Mouse (Mus musculus) regulatory T cell (primary cell): ENCODE results near the gene Iqcb1.
"Not testable (repeated sequence)": the region's sequence is repeated elsewhere in the genome, so short reads cannot be mapped to it uniquely, and the experiment has no call there.

Experiments
- in situ Hi-C: fragments of 300-600 bp; cut with MboI, MseI; formaldehyde crosslinking; loops from one replicate; pipeline ENCODE4 v1.15.1; 2025; ENCODE audit warnings: high pct_unique_total_duplicates

Iqcb1 gene

DNA sequence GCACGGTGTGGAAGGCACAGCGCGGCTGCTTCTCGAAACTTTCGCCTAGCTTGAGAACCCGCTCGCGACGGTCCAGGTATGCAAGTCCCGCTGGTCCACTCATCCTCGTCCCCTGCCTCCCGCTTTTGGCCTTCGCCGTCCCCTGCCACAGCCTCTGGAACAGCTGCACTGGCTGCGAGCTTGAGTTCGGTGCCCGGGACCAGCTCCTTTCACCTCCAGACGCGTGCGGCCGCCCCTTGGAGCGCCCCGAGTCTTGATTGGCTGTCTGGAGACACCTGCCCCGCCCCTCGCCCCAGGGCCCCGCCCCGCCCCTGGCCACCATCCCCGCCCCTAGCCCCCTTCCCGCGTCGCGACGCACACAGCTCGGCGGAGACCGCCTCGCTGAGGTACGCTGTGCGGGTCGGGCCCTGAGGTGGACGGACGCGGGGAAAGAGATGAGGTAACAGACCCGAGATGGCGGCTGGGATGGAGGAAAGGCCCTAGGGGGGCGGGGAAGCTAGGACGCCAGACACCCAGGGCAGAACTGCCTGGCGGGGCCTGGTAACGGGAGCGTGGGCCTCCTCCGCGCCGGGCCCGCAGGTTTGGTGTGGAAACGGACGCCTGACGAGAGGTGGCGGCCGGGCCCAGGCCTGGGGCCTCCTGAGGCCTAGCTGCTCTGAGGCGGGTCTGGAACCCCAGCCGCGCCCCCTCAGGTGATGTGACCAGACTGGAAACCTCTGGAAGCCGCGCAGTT, at the start of gene Iqcb1:
Iqcb1 (plus strand) TSS at position 332 of the 733 bp plus-strand sequence.
- in situ Hi-C loops = no loop called here

- in situ Hi-C loops = no loop called here
Measured at GRCm38 (mm10) chr16:36784146-36784545, 44.0 kb upstream of the Iqcb1 start.

DNA sequence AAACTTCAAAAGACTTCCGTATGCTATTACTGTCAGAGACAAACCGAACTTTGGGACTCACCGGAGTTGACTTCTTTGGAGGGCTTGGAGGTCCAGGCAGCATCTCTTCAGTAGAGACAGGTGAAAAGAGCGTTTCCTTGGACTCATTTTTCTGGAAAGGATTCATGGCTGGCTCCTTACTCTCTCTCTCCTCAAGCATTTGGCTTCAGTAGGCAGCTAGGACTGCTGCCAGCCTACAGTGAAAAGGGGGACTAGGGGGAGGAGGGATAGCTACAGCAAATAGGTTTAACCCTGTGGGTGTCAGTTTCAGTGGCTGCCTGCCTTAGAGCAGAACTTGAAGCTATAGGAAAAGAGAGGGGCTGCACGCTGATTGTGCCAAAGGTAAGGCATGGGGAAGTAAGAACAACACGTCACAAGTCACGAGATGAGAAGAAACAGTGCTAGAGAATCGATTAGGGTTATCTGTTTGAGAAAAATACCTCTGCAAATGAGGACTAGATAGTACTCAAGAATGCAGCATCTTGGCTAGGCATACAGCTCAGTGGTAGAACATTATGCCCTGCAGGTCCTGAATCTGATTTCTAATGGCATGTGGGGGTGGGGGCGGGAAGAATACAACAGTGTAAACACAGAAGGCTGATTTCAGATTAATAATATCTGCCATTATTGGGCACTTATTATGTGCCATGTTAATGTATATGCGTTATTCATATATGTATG, 43.4 kb upstream of the Iqcb1 start, which contains the start of gene Slc15a2:
Slc15a2 (minus strand) TSS at position 369 of the 720 bp plus-strand sequence.
- in situ Hi-C loops = no loop called here

DNA sequence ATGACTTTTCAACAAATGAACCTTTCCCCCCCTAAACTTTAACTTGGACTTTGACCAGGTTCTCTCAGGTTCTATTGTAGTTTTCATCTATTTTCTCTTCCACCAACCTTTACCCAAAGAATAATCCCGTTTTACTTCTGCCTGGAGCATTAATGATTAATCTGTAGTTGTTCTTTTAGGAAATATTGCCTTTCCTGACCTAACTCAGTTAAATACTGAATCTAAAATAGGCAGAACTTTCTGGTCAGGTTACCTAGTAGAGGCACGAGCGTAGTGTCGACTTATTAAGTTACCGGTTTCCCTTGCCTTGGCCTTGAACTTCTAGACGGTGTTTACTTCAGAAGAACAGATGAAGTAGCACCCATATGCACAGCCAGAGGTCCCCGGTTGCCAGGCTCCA, 41.7 kb upstream of the Iqcb1 start:
- in situ Hi-C loops = no loop called here

- in situ Hi-C loops = no loop called here
Measured at GRCm38 (mm10) chr16:36790166-36790565, 38.0 kb upstream of the Iqcb1 start.

- in situ Hi-C loops = no loop called here
Measured at GRCm38 (mm10) chr16:36794976-36795375, 33.2 kb upstream of the Iqcb1 start.

DNA sequence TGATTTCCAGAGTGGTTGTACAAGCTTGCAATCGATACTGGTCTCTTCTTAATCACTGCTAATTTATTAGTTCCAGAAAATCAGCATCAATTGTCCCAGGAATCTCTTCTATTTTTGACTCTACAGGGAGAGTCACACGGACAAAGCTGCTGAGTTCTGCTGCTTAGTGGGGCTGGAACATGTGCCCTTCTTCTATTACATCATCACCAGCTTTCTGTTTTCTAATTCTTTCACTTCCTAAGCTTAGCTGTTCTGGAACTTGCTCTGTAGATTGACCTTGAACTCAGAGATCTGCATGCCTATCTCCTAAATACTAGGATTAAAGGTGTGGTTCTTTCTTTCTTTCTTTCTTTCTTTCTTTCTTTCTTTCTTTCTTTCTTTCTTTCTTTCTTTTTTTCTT, 29.9 kb upstream of the Iqcb1 start:
- in situ Hi-C loops = no loop called here

DNA sequence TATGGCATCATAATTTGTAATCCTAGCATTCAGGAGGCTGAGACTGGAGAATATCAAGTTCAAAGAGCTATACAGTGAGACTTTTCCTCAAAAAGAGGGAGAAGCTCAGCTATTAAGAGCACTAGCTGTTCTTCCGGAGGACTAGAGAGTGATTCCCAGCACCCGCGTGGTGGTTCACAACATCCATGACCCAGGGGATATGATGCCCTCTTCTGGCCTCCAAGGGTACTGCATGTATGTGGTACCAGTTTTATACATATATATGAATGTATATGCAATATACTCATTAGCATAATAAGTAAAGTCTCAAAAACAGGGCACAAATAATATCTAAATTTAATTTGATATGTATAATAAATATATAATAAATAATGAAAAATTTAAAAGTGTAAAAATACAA, 25.8 kb upstream of the Iqcb1 start:
- in situ Hi-C loops = no loop called here

GRCm38 (mm10) chr16:36808616-36809015, 19.6 kb upstream of the Iqcb1 start:
- in situ Hi-C loops = no loop called here

DNA sequence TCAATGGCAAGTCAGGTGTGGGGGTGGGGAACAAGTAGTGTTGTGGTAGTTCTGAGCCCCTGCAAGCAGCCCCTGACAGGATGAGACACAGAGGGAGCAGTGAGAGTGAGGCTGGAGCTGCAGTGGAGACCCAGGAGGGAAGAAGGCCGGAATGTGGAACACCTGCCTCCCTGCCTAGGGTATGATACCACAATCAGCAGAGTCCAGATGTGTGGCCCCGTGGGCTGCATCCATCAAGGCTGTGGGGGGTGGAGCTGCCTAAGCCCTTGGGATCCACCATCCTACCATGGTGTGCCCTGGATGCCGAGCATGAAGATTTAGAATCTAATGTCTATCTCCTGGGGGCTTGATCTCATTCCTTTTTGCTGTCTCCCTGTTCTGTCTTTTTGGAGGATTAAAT, 14.5 kb upstream of the Iqcb1 start:
- in situ Hi-C loops = loop anchor here (5.0 kb wide), 2 partner anchors 86 to 331 kb away; no protein-coding TSS in a partner anchor

- in situ Hi-C loops = no loop called here
Measured at GRCm38 (mm10) chr16:36816916-36817315, 11.3 kb upstream of the Iqcb1 start.

GRCm38 (mm10) chr16:36817321-36817926, 10.8 kb upstream of the Iqcb1 start:
- in situ Hi-C loops = no loop called here

- in situ Hi-C loops = no loop called here
Measured at GRCm38 (mm10) chr16:36820016-36820415, 8.2 kb upstream of the Iqcb1 start.

DNA sequence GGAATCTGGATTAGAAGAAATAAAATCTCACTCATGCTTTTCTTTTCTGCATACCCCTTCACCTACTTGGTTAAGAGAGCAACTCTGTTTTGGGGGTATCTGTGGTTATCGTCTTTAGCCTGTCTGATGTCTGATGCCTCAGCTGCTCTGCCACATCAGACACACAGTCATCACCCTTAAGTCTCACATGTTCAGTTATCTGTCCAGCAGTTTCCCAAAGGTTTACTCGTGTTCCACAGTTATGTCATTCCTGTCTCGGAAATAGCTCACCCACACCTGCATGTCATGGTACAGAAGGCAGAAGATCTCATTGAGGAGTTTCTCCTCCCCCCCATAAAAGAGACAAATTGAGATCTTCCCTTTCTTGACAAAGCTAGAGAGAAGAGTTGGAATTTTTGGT, 7.4 kb upstream of the Iqcb1 start:
- in situ Hi-C loops = no loop called here

- in situ Hi-C loops = no loop called here
Measured at GRCm38 (mm10) chr16:36821474-36821873, 6.7 kb upstream of the Iqcb1 start.

- in situ Hi-C loops = no loop called here
Measured at GRCm38 (mm10) chr16:36827611-36828053, 553 bp upstream of the Iqcb1 start.

GRCm38 (mm10) chr16:36828820-36829219, 635 bp downstream of the Iqcb1 start:
- in situ Hi-C loops = no loop called here

DNA sequence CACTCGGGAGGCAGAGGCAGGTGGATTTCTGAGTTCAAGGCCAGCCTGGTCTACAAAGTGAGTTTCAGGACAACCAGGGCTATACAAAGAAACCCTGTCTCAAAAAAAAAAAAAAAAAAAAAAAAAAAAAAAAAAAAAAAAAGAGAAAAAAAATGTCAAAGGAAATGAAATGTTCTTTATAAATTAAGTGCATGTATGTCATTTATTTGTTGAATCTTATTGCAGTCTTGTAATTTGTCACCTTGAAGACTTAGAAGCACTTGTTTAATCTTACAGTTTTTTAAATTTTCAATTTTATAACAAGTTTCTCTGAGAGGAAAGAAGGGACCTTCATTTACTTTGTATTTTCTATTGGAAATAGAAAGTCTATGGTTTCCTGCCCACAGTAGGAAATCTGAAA, 18.7 kb downstream of the Iqcb1 start:
- in situ Hi-C loops = not testable (repeated sequence)

DNA sequence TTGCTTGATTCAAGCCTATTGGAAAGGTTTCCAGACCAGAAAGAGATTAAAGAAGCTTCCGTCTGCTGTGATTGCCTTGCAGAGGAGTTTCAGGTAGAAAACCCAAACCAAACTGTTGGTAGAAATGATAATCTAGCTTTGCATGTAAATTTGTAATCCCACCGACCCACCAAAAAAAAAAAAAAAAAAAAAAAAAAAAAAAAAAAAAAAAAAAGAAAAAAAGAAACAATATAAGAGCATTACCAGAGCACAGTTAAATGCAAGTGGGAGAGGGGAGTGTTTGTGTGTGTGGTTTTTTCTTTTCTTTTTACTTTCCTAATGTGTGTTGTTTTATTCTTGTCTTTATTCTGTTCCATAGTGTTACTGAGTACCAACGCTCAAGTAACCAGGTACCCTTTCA, 23.0 kb downstream of the Iqcb1 start:
- in situ Hi-C loops = no loop called here

GRCm38 (mm10) chr16:36863585-36863984, 35.4 kb downstream of the Iqcb1 start:
- in situ Hi-C loops = no loop called here

- in situ Hi-C loops = no loop called here
Measured at GRCm38 (mm10) chr16:36869442-36869841, 41.3 kb downstream of the Iqcb1 start.

DNA sequence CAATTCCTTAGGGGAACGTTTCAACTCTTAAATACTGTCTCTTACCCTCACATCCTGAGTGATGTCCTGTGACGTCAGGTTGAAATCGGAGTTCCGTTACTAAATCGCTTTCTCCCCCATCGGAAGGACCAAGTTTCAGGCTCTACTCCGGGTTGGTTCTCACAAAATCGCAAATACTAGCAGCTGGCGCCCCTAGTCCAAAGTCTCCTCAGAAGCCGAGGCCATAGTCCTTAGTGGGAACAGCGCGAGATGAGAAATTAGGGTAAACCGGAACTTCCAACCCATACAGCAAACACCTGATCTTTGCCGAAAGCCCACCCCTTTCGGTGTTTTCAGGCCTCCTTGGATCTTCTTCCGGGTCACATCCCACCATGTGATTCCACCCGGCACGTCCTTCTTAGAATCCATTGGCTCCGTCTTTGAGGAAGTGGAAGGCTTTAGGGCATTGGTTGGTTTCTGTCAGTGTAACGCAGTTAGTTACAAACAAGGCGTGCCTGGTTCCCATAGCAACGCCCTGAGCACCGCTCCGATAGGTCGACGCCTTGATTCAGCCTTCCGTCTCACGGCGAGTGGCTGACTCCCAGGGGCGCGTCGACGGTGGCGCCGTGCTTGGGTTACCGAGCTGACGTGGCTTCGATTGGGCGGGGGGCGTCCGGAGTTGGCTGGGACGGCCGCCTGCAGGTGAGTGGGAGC, 46.5 kb downstream of the Iqcb1 start, which contains the start of the genes Eaf2 and Golgb1:
Eaf2 (minus strand) TSS at position 421 of the 693 bp plus-strand sequence.
Golgb1 (plus strand) TSS at position 558 of the 693 bp plus-strand sequence.
- in situ Hi-C loops = loop anchor here (5.0 kb wide), 1 partner anchor 42 kb away; no protein-coding TSS in a partner anchor
